Mouse (Mus musculus) cerebellum, postnatal 10 days (tissue): Measurements from ENCODE around the gene Sfi1.
A peak's percentile ranks its signal among the peaks of the same experiment; 100 is the strongest.
"Not testable (repeated sequence)": the region's sequence is repeated elsewhere in the genome, so short reads cannot be mapped to it uniquely, and the experiment has no call there.

ENCODE experiments used
- DNase-seq, 2 experiments: peaks; one replicate each; pipeline ENCODE4 v3.0.0; 2021; ENCODE audit warnings: mixed read lengths in 2 of 2

Gene Sfi1

GRCm38 (mm10) chr11:3173425-3174318 lies 19.6 kb downstream of the Sfi1 start:
- DNase-seq = peak; percentile 45 to 53

GRCm38 (mm10) chr11:3172526-3172925 lies 20.7 kb downstream of the Sfi1 start:
- DNase-seq = not testable (repeated sequence)

GRCm38 (mm10) chr11:3171931-3172330 lies 21.3 kb downstream of the Sfi1 start:
- peak; percentile 25 to 29 for DNase-seq

GRCm38 (mm10) chr11:3169042-3169441 lies 24.2 kb downstream of the Sfi1 start:
- peak in 1 of 2 experiments; percentile 20 for DNase-seq

- DNase-seq = peak; percentile 14 to 35
These were observed 25.7 kb downstream of the Sfi1 start for GRCm38 (mm10) chr11:3167571-3168001.

- not testable (repeated sequence) for DNase-seq
These were observed 26.1 kb downstream of the Sfi1 start for GRCm38 (mm10) chr11:3167129-3167528.

GRCm38 (mm10) chr11:3166321-3166720 lies 26.9 kb downstream of the Sfi1 start:
- DNase-seq = not testable (repeated sequence)

GRCm38 (mm10) chr11:3165210-3165782 lies 28.0 kb downstream of the Sfi1 start:
- not testable (repeated sequence) for DNase-seq

GRCm38 (mm10) chr11:3163661-3164060 lies 29.6 kb downstream of the Sfi1 start:
- DNase-seq = not testable (repeated sequence)

- DNase-seq = peak in 1 of 2 experiments; percentile 14
These were observed 30.1 kb downstream of the Sfi1 start for GRCm38 (mm10) chr11:3163122-3163521.

GRCm38 (mm10) chr11:3162236-3162897 lies 30.9 kb downstream of the Sfi1 start:
- DNase-seq = peak; percentile 32 to 39

- peak; percentile 39 to 64 for DNase-seq
These were observed 31.9 kb downstream of the Sfi1 start for GRCm38 (mm10) chr11:3161370-3161769.

GRCm38 (mm10) chr11:3158800-3159199 lies 34.5 kb downstream of the Sfi1 start:
- not testable (repeated sequence) for DNase-seq

- not testable (repeated sequence) for DNase-seq
These were observed 35.3 kb downstream of the Sfi1 start for GRCm38 (mm10) chr11:3157996-3158395.

GRCm38 (mm10) chr11:3156991-3157390 lies 36.3 kb downstream of the Sfi1 start:
- not testable (repeated sequence) for DNase-seq

GRCm38 (mm10) chr11:3153666-3154397 lies 39.4 kb downstream of the Sfi1 start:
- peak; percentile 37 to 47 for DNase-seq

GRCm38 (mm10) chr11:3151358-3151757 lies 41.9 kb downstream of the Sfi1 start:
- DNase-seq = not testable (repeated sequence)

- DNase-seq = not testable (repeated sequence)
These were observed 42.6 kb downstream of the Sfi1 start for GRCm38 (mm10) chr11:3150677-3151003.

- DNase-seq = peak; percentile 55 to 66
These were observed 43.1 kb downstream of the Sfi1 start for GRCm38 (mm10) chr11:3150003-3150676.

- not testable (repeated sequence) for DNase-seq
These were observed 43.8 kb downstream of the Sfi1 start for GRCm38 (mm10) chr11:3149471-3149870.

GRCm38 (mm10) chr11:3146806-3147205 lies 46.5 kb downstream of the Sfi1 start:
- DNase-seq = not testable (repeated sequence)
